Mouse (Mus musculus) retina, postnatal 7 days (tissue): ENCODE results near the gene Uchl3.

Experiments
- DNase-seq: peaks from one replicate; pipeline ENCODE4 v3.0.0-alpha.2; 2012; ENCODE audit warnings: low read depth, low spot score

The Uchl3 gene

DNA sequence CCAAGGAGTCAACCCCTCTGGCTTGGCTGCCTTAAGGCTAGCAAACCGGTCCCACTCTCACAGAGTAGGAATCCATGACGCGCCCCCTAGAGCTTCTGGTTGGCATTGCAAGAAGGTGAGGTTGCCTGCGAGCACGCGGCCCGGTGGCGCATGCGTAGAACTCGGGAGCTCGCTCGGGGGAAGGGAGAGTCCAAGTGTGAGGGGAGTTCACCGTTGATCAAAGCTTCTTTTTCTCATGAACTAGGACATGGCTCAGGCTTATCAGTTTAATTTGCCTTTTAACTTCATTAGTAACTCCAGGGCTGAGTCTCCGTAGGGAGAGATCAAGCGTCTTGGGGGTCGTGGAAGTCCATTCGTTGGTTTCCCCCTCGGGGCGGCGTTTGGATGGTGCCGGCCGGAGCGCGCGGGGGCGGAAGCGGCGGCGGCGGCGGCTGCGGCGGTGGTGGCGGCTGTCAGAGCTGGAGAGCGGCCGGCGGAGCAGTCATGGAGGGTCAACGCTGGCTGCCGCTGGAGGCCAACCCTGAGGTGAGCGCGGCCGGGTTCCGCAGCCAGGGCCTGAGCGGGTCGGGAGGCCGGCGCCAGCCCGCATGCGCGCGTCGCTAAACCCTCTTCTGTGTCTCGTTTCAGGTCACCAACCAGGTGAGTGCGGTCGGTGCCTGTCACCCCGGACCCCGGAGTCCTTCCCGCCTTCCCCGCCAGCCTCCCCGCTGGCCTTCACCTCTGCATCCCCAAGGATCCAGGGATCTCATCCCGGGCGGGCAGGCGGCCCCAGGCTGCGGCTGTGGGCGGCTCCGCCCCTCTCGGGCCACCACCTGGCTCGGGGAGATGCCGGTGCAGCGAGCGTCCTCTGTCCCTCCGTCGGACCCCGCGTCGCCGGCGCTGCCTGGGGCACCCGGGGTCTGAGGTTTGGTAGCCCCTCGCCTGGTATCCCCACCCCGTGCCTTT lies at the start of gene Uchl3:
Gene Uchl3, plus strand, starts transcription at position 387 of the 945 bp plus-strand sequence.
- peak; percentile 97 for DNase-seq

- DNase-seq, result no peak
Observed at GRCm38 (mm10) chr14:101605843-101606242, 47.9 kb upstream of the Uchl3 start.

DNA sequence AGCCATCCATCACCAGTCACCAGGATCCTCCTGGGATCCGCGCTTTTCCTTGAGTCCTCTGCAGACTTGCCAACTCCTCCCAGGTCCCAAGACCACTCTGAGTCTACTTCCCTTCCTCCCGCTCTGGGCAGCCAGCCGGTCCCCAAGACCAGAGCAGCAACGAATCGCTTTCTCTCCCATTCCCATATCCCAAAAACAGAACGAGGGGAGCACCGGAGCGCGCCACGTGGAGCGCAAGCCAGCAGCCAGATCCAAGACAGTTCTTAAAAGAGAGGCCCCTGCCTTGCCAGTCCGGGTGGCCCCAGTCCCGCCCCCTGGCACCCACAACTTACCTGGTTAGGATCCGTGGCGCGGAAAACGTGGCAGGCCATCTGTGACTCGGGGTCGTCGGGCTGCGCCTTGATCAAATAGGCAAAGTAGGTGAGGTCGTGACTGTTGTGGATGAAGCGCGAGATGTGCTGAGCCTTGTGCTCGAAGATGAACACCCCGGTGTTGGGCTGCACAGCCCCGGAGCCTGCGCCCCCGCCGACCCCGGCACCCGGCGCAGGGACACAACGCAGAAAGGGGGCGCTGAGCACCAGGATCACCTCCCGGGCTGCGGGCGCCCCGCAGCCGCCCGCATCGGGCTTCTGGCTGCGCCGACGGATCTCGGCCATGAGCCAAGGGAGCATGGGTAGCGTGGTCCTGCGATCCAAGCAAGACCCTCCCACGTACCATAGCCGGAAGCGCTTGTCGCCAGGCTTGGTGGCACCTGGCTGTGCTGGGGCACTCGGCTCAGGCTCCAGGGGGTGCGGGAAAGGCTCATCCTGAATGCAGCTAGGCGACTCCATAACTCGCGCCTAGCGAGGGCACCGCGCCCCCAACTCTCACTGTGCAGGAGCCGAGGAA lies 45.9 kb upstream of the Uchl3 start:
- DNase-seq, result peak; percentile 16

- DNase-seq, result peak; percentile 57
Observed at GRCm38 (mm10) chr14:101608519-101609368, 45.0 kb upstream of the Uchl3 start, which contains the start of gene Tbc1d4. Gene Tbc1d4 (minus strand): TSS chr14:101609191.

DNA sequence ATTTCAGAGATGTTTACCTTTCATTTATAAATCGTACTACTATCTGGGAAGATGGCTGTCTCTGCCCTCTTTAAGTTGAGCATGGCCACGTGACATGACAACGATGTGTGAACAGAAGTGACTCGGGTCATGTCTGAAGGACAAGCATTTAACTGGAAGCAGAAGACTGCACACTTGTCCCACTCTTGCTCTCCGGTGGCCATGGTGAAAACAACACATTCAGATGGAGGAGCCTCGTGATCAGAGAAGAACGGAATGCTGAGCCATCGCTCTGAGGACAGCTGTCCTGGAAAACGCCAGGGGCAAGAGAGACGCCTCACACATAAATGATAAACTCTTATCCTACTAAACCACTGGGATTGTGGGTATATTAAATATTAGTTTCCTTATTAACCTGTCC lies 43.1 kb upstream of the Uchl3 start:
- no peak for DNase-seq

GRCm38 (mm10) chr14:101613206-101613605 lies 40.6 kb upstream of the Uchl3 start:
- no peak for DNase-seq

DNA sequence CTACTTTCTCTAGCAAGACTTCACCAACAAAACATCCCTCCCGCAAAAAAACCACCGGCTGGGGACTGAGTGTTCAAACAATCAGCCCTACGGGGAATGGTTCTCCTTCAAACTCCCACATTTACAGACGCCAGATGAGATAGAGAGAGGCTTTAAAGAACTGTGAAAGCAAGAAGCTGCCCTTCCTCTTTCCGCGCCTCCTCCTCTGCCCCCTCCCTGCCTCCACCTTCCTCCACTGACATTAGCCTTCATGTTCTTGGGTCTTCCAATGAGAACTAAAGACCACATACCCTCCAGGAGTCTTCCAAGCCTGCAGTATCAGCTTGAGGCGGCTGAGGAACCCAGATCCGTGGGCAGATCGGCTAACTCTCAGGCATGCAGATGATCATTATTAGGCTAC lies 37.6 kb upstream of the Uchl3 start:
- no peak for DNase-seq

- no peak for DNase-seq
Observed at GRCm38 (mm10) chr14:101617680-101618079, 36.1 kb upstream of the Uchl3 start.

- no peak for DNase-seq
Observed at GRCm38 (mm10) chr14:101630548-101630947, 23.2 kb upstream of the Uchl3 start.

GRCm38 (mm10) chr14:101635765-101636164 lies 18.0 kb upstream of the Uchl3 start:
- no peak for DNase-seq

DNA sequence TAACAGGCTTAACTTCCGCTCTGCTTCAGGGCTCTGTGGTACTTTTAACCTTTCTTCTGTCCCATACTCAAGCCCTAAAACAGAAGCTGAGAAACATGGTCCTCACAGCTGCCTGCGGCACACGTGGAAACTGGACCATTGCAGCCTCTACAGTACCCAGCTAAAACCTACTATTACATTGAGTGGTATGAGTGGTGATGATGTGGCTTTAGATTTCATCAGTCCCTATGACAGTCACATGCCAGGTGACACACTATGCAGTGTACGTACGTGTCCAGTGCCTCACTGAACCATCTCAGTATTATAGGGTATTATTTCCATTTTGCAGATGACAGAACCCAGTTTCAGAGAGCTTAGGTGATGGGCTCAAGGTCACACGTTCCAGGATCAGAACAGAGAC lies 16.4 kb upstream of the Uchl3 start:
- DNase-seq, result no peak

DNA sequence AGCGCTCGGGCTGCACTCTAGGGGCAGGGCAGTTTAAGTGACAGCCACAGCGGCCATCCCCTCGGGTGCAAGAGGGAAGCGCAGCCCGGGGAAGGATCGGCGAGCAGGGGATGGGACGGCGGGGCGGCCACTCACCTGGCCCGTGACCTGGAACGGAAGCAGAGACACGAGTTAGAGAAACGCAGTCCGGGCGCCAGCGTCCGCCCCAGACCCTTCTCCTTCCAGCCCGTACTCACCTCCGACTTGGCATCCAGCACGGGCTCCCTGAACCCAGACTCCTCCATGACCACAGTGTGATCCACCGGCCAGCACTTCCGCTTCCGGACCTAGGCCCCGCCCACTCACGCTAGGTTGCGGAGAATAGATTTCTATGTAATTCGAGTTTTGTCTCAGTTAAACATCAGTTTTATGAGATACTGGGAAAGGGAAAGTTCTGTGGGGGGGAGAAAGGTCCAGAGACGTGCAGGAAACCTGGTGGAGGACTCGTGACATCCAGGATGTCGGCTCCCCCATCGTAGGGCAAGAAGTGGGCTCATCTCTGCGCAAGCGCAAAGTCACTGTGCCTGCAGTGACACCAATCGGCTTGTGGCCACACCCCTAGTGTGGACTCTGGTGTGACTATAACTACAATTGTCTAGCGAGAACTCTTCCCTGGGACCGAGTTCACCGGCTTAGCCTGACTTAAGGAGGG lies 13.5 kb upstream of the Uchl3 start, which contains the start of gene Commd6:
Gene Commd6, minus strand, starts transcription at position 534 of the 691 bp plus-strand sequence.
- peak; percentile 84 for DNase-seq

DNA sequence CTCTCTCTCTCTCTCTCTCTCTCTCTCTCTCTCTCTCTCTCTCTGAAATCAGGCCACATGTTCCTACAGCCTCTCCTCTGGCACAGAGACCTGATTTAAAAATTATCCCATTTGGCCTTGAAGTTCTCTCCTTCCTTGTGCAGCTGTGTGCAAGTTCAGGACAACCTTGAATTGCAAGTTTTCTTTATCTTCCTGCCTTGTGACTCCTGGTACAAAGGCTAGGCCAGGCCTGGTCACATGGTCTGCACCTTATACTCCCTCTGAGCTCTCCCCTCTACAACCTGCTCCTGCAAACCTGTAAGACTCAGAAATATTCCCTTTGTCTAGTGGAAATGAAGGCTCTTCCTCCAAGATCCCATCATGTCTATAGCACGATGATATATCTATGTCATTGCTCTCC lies 8.8 kb upstream of the Uchl3 start:
- no peak for DNase-seq

- DNase-seq, result no peak
Observed at GRCm38 (mm10) chr14:101650551-101650950, 3.2 kb upstream of the Uchl3 start.

- DNase-seq, result no peak
Observed at GRCm38 (mm10) chr14:101652571-101652970, 1.2 kb upstream of the Uchl3 start.

DNA sequence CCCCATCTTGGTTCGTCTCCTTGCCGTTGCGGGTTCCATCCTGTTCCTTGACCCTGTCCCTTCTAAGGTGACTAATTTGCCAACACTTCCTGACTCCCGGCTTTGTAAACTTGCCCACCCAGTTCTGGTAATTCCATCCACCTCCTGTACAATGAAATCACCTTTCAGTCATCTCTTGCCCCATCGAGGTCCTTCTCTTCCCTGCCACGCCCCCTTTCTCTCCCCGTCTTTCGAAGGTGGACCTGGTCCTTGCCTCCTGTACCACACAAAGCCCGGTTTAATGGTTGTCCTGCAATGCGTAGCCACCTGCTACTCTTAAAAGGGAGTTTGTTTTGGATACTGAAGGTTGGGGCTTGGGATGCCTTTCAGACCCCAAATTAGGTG lies 751 bp downstream of the Uchl3 start:
- no peak for DNase-seq

DNA sequence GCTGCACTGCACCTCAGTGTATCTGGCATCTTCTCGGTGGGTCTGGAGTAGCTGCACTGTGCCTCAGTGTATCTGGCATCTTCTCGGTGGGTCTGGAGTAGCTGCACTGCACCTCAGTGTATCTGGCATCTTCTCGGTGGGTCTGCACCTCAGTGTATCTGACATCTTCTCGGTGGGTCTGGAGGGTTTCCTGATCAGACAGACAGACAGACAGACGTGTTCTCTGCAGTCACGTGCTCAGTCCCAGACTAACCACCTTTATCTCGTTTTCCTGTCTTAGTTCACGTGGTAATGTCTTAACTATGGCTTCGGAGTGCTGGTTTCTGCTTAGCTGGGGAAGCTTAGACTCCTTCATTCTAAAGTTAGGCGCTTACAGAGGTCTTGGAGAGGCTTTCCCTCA lies 2.5 kb downstream of the Uchl3 start:
- DNase-seq, result no peak

- DNase-seq, result no peak
Observed at GRCm38 (mm10) chr14:101661654-101662412, 8.1 kb downstream of the Uchl3 start.

DNA sequence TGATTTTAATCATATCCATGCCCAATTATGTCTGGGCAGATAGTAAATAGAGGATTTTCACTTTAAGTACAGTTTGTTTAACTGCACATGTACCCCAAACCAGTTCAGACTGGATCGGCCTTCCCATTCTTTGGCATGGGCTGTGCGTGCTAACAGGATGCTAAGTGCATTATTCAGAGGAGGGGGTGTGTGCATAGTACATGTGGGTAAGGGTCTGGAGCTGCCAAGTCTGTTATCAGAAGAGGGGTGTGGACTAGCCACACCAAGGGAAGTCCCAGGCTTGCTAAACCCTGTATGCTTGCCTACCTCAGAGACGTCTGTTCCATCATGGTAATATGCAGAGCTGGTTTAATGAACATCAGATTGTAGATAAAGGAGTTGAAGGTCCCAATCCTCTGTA lies 10.5 kb downstream of the Uchl3 start:
- DNase-seq, result no peak

DNA sequence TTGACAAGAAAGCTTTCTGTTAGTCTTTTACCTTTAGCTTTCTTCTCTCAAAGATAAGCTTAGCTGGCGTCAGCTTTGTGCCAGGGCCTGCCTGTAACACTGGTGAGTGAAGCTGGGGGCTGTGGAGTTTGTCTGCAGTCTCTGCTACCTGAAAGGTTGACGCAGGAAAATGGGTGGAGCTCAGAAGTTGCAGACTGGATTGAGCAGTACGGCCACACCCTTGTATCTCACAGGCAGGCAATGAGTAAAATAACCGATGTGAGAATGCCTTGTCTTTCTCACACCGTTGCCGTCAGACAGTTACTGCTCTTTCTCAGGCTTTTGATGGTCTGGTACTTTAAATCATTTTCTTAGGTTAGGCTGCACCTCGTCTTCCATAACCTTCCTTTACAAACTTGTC lies 12.3 kb downstream of the Uchl3 start:
- DNase-seq, result no peak
